ENCODE assay signal across 24 mouse cellular contexts in genomic region chr2:148884738-148885137, GRCm38 (mm10). TPM values are rescaled to one million over a fixed set of nuclear protein-coding genes. Genes with fewer than 3 reads are reported as not detected.
DNase-seq lines count a peak whose midpoint lies in the region; ATAC-seq and TF ChIP-seq lines count a peak whose summit lies in the region.
"Had no signal": no experiment of that assay in that cellular context is flagged by ENCODE, and none has a peak within 500 bp of the region (broad histone marks: within the 10 kb centered on the region; RNA-seq: fewer than 3 reads in every experiment).

No protein-coding gene starts in this region.

- no peaks in the 10 kb centered on the region for H3K36me3 ChIP-seq in forebrain, embryonic 16.5 days (ENCODE audit: control insufficient read depth, insufficient read depth)
- H3K36me3 ChIP-seq in forebrain, embryonic 10.5 days (replicated peaks) = no peaks in the 10 kb centered on the region
- H3K36me3 ChIP-seq in heart, embryonic 13.5 days = no peaks in the 10 kb centered on the region
- H3K36me3 ChIP-seq in midbrain, embryonic 15.5 days (replicated peaks) = no peaks in the 10 kb centered on the region
- H3K36me3 ChIP-seq in midbrain, embryonic 14.5 days (ENCODE audit: control insufficient read depth, insufficient read depth, low read length) = no peaks in the 10 kb centered on the region
- H3K36me3 ChIP-seq in midbrain, postnatal 0 days (ENCODE audit: insufficient read depth, low read length) = no peaks in the 10 kb centered on the region
- no peaks in the 10 kb centered on the region for H3K36me3 ChIP-seq in kidney, embryonic 15.5 days
- H3K36me3 ChIP-seq: embryonic facial prominence, embryonic 10.5 days; lung, embryonic 15.5 days; neural tube, embryonic 12.5 days; stomach, embryonic 15.5 days had no signal

- DNase-seq in forebrain, embryonic 10.5 days (ENCODE audit: extremely low spot score, low spot score) = no peak
- no peak for DNase-seq in heart, adult 8-10 months (ENCODE audit: low spot score)
- DNase-seq in midbrain, embryonic 14.5 days = no peak
- DNase-seq in midbrain, postnatal 0 days (ENCODE audit: low spot score) = peak; percentile 48
- DNase-seq: adrenal gland, postnatal 10 days; cerebellum, adult 2 months; kidney, adult 8-10 months; kidney, postnatal 4 days; spleen, adult 18-20 months; thymus, adult 2 months had no signal

- H3K4me1 ChIP-seq in forebrain, embryonic 16.5 days (replicated peaks; ENCODE audit: control insufficient read depth, insufficient read depth, low read length) = peaks cover 3% of the 10 kb centered on the region; the same call in 1 of the 2 replicates
- H3K4me1 ChIP-seq in forebrain, embryonic 10.5 days = peaks cover 12% of the 10 kb centered on the region
- H3K4me1 ChIP-seq in heart, embryonic 13.5 days = peaks cover 6% of the 10 kb centered on the region
- peaks cover 3% of the 10 kb centered on the region; the same call in 1 of the 2 replicates for H3K4me1 ChIP-seq in midbrain, embryonic 15.5 days
- 0 out of 2 replicates have a peak, but pooled peaks cover 3% of the 10 kb centered on the region for H3K4me1 ChIP-seq in midbrain, embryonic 14.5 days (ENCODE audit: control insufficient read depth, insufficient read depth, low read length)
- no peaks in the 10 kb centered on the region for H3K4me1 ChIP-seq in midbrain, postnatal 0 days (ENCODE audit: insufficient read depth, low read length)
- H3K4me1 ChIP-seq in kidney, embryonic 15.5 days = no peaks in the 10 kb centered on the region
- H3K4me1 ChIP-seq: lung, embryonic 15.5 days; neural tube, embryonic 12.5 days; stomach, embryonic 15.5 days had no signal

- no peak overlapping the region for H3K4me2 ChIP-seq in forebrain, embryonic 16.5 days (ENCODE audit: low read length)
- H3K4me2 ChIP-seq in heart, embryonic 13.5 days = no peak overlapping the region
- H3K4me2 ChIP-seq in midbrain, embryonic 15.5 days = no peak overlapping the region
- H3K4me2 ChIP-seq in midbrain, embryonic 14.5 days (ENCODE audit: low read length) = no peak overlapping the region
- no peak overlapping the region for H3K4me2 ChIP-seq in midbrain, postnatal 0 days (ENCODE audit: low read depth, low read length, poor library complexity, severe bottlenecking)
- H3K4me2 ChIP-seq in kidney, embryonic 15.5 days = no peak overlapping the region
- H3K4me2 ChIP-seq: lung, embryonic 15.5 days; neural tube, embryonic 12.5 days; stomach, embryonic 15.5 days had no signal

- ATAC-seq in forebrain, embryonic 16.5 days = 0 out of 2 replicates have a peak, but pooled peaks have one; percentile 49
- ATAC-seq in heart, embryonic 13.5 days (ENCODE audit: extremely low read depth, insufficient number of reproducible peaks, low FRiP score, low TSS enrichment) = peak; percentile 73; the same call in 1 of the 2 replicates
- 0 out of 2 replicates have a peak, but pooled peaks have one; percentile 62 for ATAC-seq in midbrain, embryonic 15.5 days (replicated peaks)
- no peak for ATAC-seq in midbrain, embryonic 14.5 days (ENCODE audit: low FRiP score, low TSS enrichment)
- ATAC-seq in midbrain, postnatal 0 days (ENCODE audit: low FRiP score) = no peak; the same call in 1 of the 2 replicates
- no peak for ATAC-seq in kidney, embryonic 15.5 days (replicated peaks; ENCODE audit: low FRiP score)

- no peaks in the 10 kb centered on the region for H3K9me3 ChIP-seq in forebrain, embryonic 16.5 days (ENCODE audit: control insufficient read depth, low read length)
- no peaks in the 10 kb centered on the region for H3K9me3 ChIP-seq in forebrain, embryonic 10.5 days
- no peaks in the 10 kb centered on the region for H3K9me3 ChIP-seq in heart, embryonic 13.5 days
- H3K9me3 ChIP-seq in midbrain, embryonic 15.5 days = no peaks in the 10 kb centered on the region
- no peaks in the 10 kb centered on the region for H3K9me3 ChIP-seq in midbrain, embryonic 14.5 days (ENCODE audit: control insufficient read depth, low read length)
- H3K9me3 ChIP-seq in midbrain, postnatal 0 days (ENCODE audit: low read length) = no peaks in the 10 kb centered on the region
- no peaks in the 10 kb centered on the region for H3K9me3 ChIP-seq in kidney, embryonic 15.5 days (replicated peaks)
- H3K9me3 ChIP-seq: embryonic facial prominence, embryonic 10.5 days; lung, embryonic 15.5 days; neural tube, embryonic 12.5 days; stomach, embryonic 15.5 days had no signal

- no peak for TF ChIP-seq CTCF in midbrain, postnatal 0 days (IDR thresholded peaks at IDR 0.05)

- no peak overlapping the region for H3K4me3 ChIP-seq in forebrain, embryonic 16.5 days (replicated peaks; ENCODE audit: low read length)
- no peak overlapping the region for H3K4me3 ChIP-seq in forebrain, embryonic 10.5 days
- no peak overlapping the region for H3K4me3 ChIP-seq in heart, embryonic 13.5 days
- H3K4me3 ChIP-seq in midbrain, embryonic 15.5 days = no peak overlapping the region
- no peak overlapping the region for H3K4me3 ChIP-seq in midbrain, embryonic 14.5 days (replicated peaks; ENCODE audit: low read depth, low read length)
- no peak overlapping the region for H3K4me3 ChIP-seq in midbrain, postnatal 0 days (ENCODE audit: low read depth, low read length)
- H3K4me3 ChIP-seq in kidney, embryonic 15.5 days (replicated peaks) = no peak overlapping the region
- H3K4me3 ChIP-seq: embryonic facial prominence, embryonic 10.5 days; lung, embryonic 15.5 days; neural tube, embryonic 12.5 days; stomach, embryonic 15.5 days had no signal

- H3K27ac ChIP-seq in forebrain, embryonic 16.5 days (ENCODE audit: low read length) = no peak overlapping the region
- H3K27ac ChIP-seq in forebrain, embryonic 10.5 days = no peak overlapping the region
- peak overlapping the region; percentile 3; the same call in 1 of the 2 replicates for H3K27ac ChIP-seq in heart, embryonic 13.5 days (replicated peaks)
- H3K27ac ChIP-seq in midbrain, embryonic 15.5 days = no peak overlapping the region
- no peak overlapping the region for H3K27ac ChIP-seq in midbrain, embryonic 14.5 days (replicated peaks; ENCODE audit: low read depth, low read length)
- H3K27ac ChIP-seq in midbrain, postnatal 0 days (ENCODE audit: low read depth, low read length) = no peak overlapping the region
- no peak overlapping the region for H3K27ac ChIP-seq in kidney, embryonic 15.5 days
- H3K27ac ChIP-seq: embryonic facial prominence, embryonic 10.5 days; lung, embryonic 15.5 days; neural tube, embryonic 12.5 days; stomach, embryonic 15.5 days had no signal

- H3K27me3 ChIP-seq in forebrain, embryonic 16.5 days (replicated peaks; ENCODE audit: control insufficient read depth, insufficient read depth, low read length) = no peaks in the 10 kb centered on the region
- no peaks in the 10 kb centered on the region for H3K27me3 ChIP-seq in forebrain, embryonic 10.5 days (ENCODE audit: poor library complexity, severe bottlenecking)
- no peaks in the 10 kb centered on the region for H3K27me3 ChIP-seq in heart, embryonic 13.5 days (replicated peaks)
- no peaks in the 10 kb centered on the region for H3K27me3 ChIP-seq in midbrain, embryonic 15.5 days (replicated peaks)
- no peaks in the 10 kb centered on the region for H3K27me3 ChIP-seq in midbrain, embryonic 14.5 days (ENCODE audit: control insufficient read depth, insufficient read depth, low read length)
- no peaks in the 10 kb centered on the region for H3K27me3 ChIP-seq in midbrain, postnatal 0 days (ENCODE audit: insufficient read depth, low read length)
- H3K27me3 ChIP-seq in kidney, embryonic 15.5 days = no peaks in the 10 kb centered on the region
- H3K27me3 ChIP-seq: lung, embryonic 15.5 days; neural tube, embryonic 12.5 days; stomach, embryonic 15.5 days had no signal

- H3K9ac ChIP-seq in forebrain, embryonic 16.5 days (replicated peaks; ENCODE audit: low read depth, low read length) = no peak overlapping the region
- no peak overlapping the region for H3K9ac ChIP-seq in heart, embryonic 13.5 days
- no peak overlapping the region for H3K9ac ChIP-seq in midbrain, embryonic 15.5 days
- H3K9ac ChIP-seq in midbrain, embryonic 14.5 days (replicated peaks; ENCODE audit: low read length) = no peak overlapping the region
- H3K9ac ChIP-seq in midbrain, postnatal 0 days (replicated peaks; ENCODE audit: low read length, poor library complexity, severe bottlenecking) = no peak overlapping the region
- H3K9ac ChIP-seq in kidney, embryonic 15.5 days = no peak overlapping the region
- H3K9ac ChIP-seq: lung, embryonic 15.5 days; neural tube, embryonic 12.5 days; stomach, embryonic 15.5 days had no signal

RNA-seq across cellular contexts. Expression of gene Cst3, which starts 9.2 kb away (rescaled TPM):
- 482 and 493 TPM in 2 replicates for polyA plus RNA-seq in forebrain, embryonic 16.5 days (2015; fragmentation: Nextera tagmentation; extraction: Ambion mirVana)
- 287 and 297 TPM in 2 replicates for polyA plus RNA-seq in forebrain, embryonic 10.5 days (2016; fragmentation: Nextera tagmentation; extraction: Ambion mirVana)
- polyA plus RNA-seq in heart, embryonic 13.5 days (2015; fragmentation: Nextera tagmentation; extraction: Ambion mirVana) = 753 and 907 TPM in 2 replicates
- total RNA-seq in heart, adult 8-10 months (2022) = 1,000 to 10,000 TPM in 1 of 4 experiments, 100 to 1,000 TPM in 3; 949 to 1,042 (median 983) TPM
- polyA plus RNA-seq in midbrain, embryonic 15.5 days (2015; fragmentation: Nextera tagmentation; extraction: Ambion mirVana) = 514 and 563 TPM in 2 replicates
- polyA plus RNA-seq in midbrain, embryonic 14.5 days (2014; fragmentation: Nextera tagmentation; extraction: Ambion mirVana) = 525 and 594 TPM in 2 replicates
- total RNA-seq in midbrain, postnatal 0 days (2014; rRNA removed) = 457 and 677 TPM in 2 replicates
- 1,077 and 1,177 TPM in 2 replicates for polyA plus RNA-seq in midbrain, postnatal 0 days (2015; fragmentation: Nextera tagmentation; extraction: Ambion mirVana)
- 382 and 410 TPM in 2 replicates for polyA plus RNA-seq in kidney, embryonic 15.5 days (2015; fragmentation: Nextera tagmentation; extraction: Ambion mirVana)

RNA-seq across cellular contexts. Expression of gene 9230104L09Rik, which starts 19.9 kb away (rescaled TPM):
- polyA plus RNA-seq in forebrain, embryonic 16.5 days (2015; fragmentation: Nextera tagmentation; extraction: Ambion mirVana) = not detected in 2 replicates
- polyA plus RNA-seq in forebrain, embryonic 10.5 days (2016; fragmentation: Nextera tagmentation; extraction: Ambion mirVana) = not detected in 2 replicates
- 0.71 TPM in 1 of 2 replicates, not detected in the other for polyA plus RNA-seq in heart, embryonic 13.5 days (2015; fragmentation: Nextera tagmentation; extraction: Ambion mirVana)
- total RNA-seq in heart, adult 8-10 months (2022) = 1 to 10 TPM in 2 of 4 experiments, under 1 TPM in 2; 0.63 to 1.4 (median 0.89) TPM
- polyA plus RNA-seq in midbrain, embryonic 15.5 days (2015; fragmentation: Nextera tagmentation; extraction: Ambion mirVana) = not detected in 2 replicates
- polyA plus RNA-seq in midbrain, embryonic 14.5 days (2014; fragmentation: Nextera tagmentation; extraction: Ambion mirVana) = not detected in 2 replicates
- total RNA-seq in midbrain, postnatal 0 days (2014; rRNA removed) = not detected in 2 replicates
- not detected in 2 replicates for polyA plus RNA-seq in midbrain, postnatal 0 days (2015; fragmentation: Nextera tagmentation; extraction: Ambion mirVana)
- not detected in 2 replicates for polyA plus RNA-seq in kidney, embryonic 15.5 days (2015; fragmentation: Nextera tagmentation; extraction: Ambion mirVana)
- total RNA-seq: gastrocnemius, postnatal 4 days; layer of hippocampus, postnatal 14 days; left cerebral cortex, postnatal 36 days; liver, adult 2 months; monocyte, adult 5-6 weeks had no signal
- polyA plus RNA-seq: cerebellum, adult 2 months; embryonic facial prominence, embryonic 10.5 days; liver, adult 2 months; lung, embryonic 15.5 days; neural tube, embryonic 12.5 days; stomach, embryonic 15.5 days; urinary bladder, adult 2 months had no signal

RNA-seq across cellular contexts. Expression of gene Cst9, which starts 49.8 kb away (rescaled TPM):
- polyA plus RNA-seq in forebrain, embryonic 16.5 days (2015; fragmentation: Nextera tagmentation; extraction: Ambion mirVana) = not detected in 2 replicates
- not detected in 2 replicates for polyA plus RNA-seq in forebrain, embryonic 10.5 days (2016; fragmentation: Nextera tagmentation; extraction: Ambion mirVana)
- polyA plus RNA-seq in heart, embryonic 13.5 days (2015; fragmentation: Nextera tagmentation; extraction: Ambion mirVana) = 3.3 and 3.9 TPM in 2 replicates
- total RNA-seq in heart, adult 8-10 months (2022) = 1 to 10 TPM in 1 of 4 experiments, under 1 TPM in 3; 0.54 to 1.1 (median 0.83) TPM
- not detected in 2 replicates for polyA plus RNA-seq in midbrain, embryonic 15.5 days (2015; fragmentation: Nextera tagmentation; extraction: Ambion mirVana)
- polyA plus RNA-seq in midbrain, embryonic 14.5 days (2014; fragmentation: Nextera tagmentation; extraction: Ambion mirVana) = not detected in 2 replicates
- not detected in 2 replicates for total RNA-seq in midbrain, postnatal 0 days (2014; rRNA removed)
- not detected in 2 replicates for polyA plus RNA-seq in midbrain, postnatal 0 days (2015; fragmentation: Nextera tagmentation; extraction: Ambion mirVana)
- polyA plus RNA-seq in kidney, embryonic 15.5 days (2015; fragmentation: Nextera tagmentation; extraction: Ambion mirVana) = not detected in 2 replicates
- total RNA-seq: adrenal gland, postnatal 10 days; gastrocnemius, postnatal 4 days; layer of hippocampus, postnatal 14 days; left cerebral cortex, postnatal 36 days; liver, adult 2 months; monocyte, adult 5-6 weeks had no signal
- polyA plus RNA-seq: cerebellum, adult 2 months; embryonic facial prominence, embryonic 10.5 days; liver, adult 2 months; neural tube, embryonic 12.5 days; stomach, embryonic 15.5 days; urinary bladder, adult 2 months had no signal

Comparison
In these comparisons a context has a peak if more than half of its experiments do, and no peak if none do; other contexts are left out.
1. ATAC-seq: peak in forebrain, embryonic 16.5 days (single experiment), heart, embryonic 13.5 days (single experiment) and midbrain, embryonic 15.5 days (single experiment); none in midbrain, embryonic 14.5 days (single experiment), midbrain, postnatal 0 days (single experiment) and kidney, embryonic 15.5 days (single experiment).